Mouse (Mus musculus) small intestine, adult 2 months (tissue): ENCODE measurements around the gene Art3. TPM values are rescaled to one million over a fixed set of nuclear protein-coding genes. Genes with fewer than 3 reads are reported as not detected.
"Not testable (repeated sequence)": the region's sequence is repeated elsewhere in the genome, so short reads cannot be mapped to it uniquely, and the experiment has no call there.

ENCODE experiments used
- H3K27ac ChIP-seq: fragments of 200-500 bp; 2 replicates; pipeline ENCODE4 v1.5.1; 2012; ENCODE audit warnings: low read depth, low read length, control low read depth, inconsistent platforms; ENCODE audit not compliant: insufficient read depth
- H3K27me3 ChIP-seq: fragments of 200-500 bp; 2 replicates; pipeline ENCODE4 v1.6.1; 2012; ENCODE audit warnings: mild to moderate bottlenecking, moderate library complexity, low read length, inconsistent platforms; ENCODE audit not compliant: control insufficient read depth, insufficient read depth
- H3K36me3 ChIP-seq: fragments of 200-500 bp; 2 replicates; pipeline ENCODE4 v1.6.1; 2012; ENCODE audit warnings: mild to moderate bottlenecking, low read length, control low read depth, inconsistent platforms; ENCODE audit not compliant: control insufficient read depth, insufficient read depth
- H3K4me1 ChIP-seq: fragments of 200-500 bp; 2 replicates; pipeline ENCODE4 v1.6.1; 2012; ENCODE audit warnings: low read length, inconsistent platforms, mixed read lengths; ENCODE audit not compliant: control insufficient read depth, insufficient read depth, insufficient read length
- H3K4me3 ChIP-seq: fragments of 200-500 bp; 2 replicates; pipeline ENCODE4 v1.5.1; 2012; ENCODE audit warnings: low read depth, mild to moderate bottlenecking, control low read depth, inconsistent platforms, low read length, moderate library complexity
- CTCF ChIP-seq: fragments of 200-500 bp; IDR thresholded peaks from 2 replicates; pipeline ENCODE4 v1.5.1; 2012; ENCODE audit warnings: low read depth, mild to moderate bottlenecking, control low read depth, inconsistent platforms, low read length, moderate library complexity, mixed read lengths; ENCODE audit not compliant: insufficient replicate concordance, insufficient read length; ENCODE audit errors: extremely low read depth
- POLR2A ChIP-seq: fragments of 200-500 bp; IDR thresholded peaks from 2 replicates; pipeline ENCODE4 v1.6.1; 2012; ENCODE audit warnings: low read depth, mild to moderate bottlenecking, control low read depth, inconsistent platforms, low read length, moderate library complexity
- WGBS: fragments of 180-500 bp; shearing (Covaris S2); methylation state at CpG from one replicate; pipeline ENCODE4 v1.1.7; 2018; 5-methylcytosine and 5-hydroxymethylcytosine counted together
- polyA plus RNA-seq: library from polyadenylated mRNA; depleted of rRNA; stranded (reverse); fragments of >200 nt; gene quantifications from 2 replicates; pipeline ENCODE4 v1.2.3, GENCODE M21; 2012

Gene Art3
- polyA plus RNA-seq, 1 experiment: 1.9 TPM

GRCm38 (mm10) chr5:92340606-92341005 is 9.0 kb downstream of the Art3 start:
- H3K27ac ChIP-seq: no peak overlapping the region
- no peaks in the 10 kb centered on the region for H3K27me3 ChIP-seq
- H3K4me1 ChIP-seq: no peaks in the 10 kb centered on the region
- H3K4me3 ChIP-seq: no peak overlapping the region
- no peaks in the 10 kb centered on the region for H3K36me3 ChIP-seq
- TF ChIP-seq CTCF: no peak
- TF ChIP-seq POLR2A: no peak
- 27% methylated on average over 4 of the region's 4 CpGs for whole genome bisulfite sequencing

GRCm38 (mm10) chr5:92345006-92345405 is 13.4 kb downstream of the Art3 start:
- no peaks in the 10 kb centered on the region for H3K27me3 ChIP-seq
- TF ChIP-seq POLR2A (no peak), CTCF (no peak)
- WGBS: 86% methylated on average over 8 of the region's 8 CpGs

GRCm38 (mm10) chr5:92348794-92349413 is 17.3 kb downstream of the Art3 start, which contains the start of gene Cxcl10:
TSS of gene Cxcl10 (minus strand) at chr5:92348889.
- peak within 1 kb of the TSS; percentile 38 for H3K4me3 ChIP-seq
- no peaks in the 10 kb centered on the region for H3K27me3 ChIP-seq
- H3K4me1 ChIP-seq: peaks cover 19% of the 10 kb centered on the region
- 3% methylated on average over 14 of the region's 14 CpGs for WGBS
- H3K36me3 ChIP-seq: no peaks in the 10 kb centered on the region
- H3K27ac ChIP-seq: peak within 1 kb of the TSS; percentile 58
- TF ChIP-seq CTCF: no peak
- peak; percentile 38; the same call in 1 of the 2 replicates for TF ChIP-seq POLR2A

More at GRCm38 (mm10) chr5:92345006-92345405, 13.4 kb downstream of the Art3 start:
- Histone ChIP-seq H3K4me1 (peaks cover 13% of the 10 kb centered on the region; the same call in 1 of the 2 replicates), H3K36me3 (no peaks in the 10 kb centered on the region), H3K4me3 (no peak overlapping the region), H3K27ac (no peak overlapping the region)

- Histone ChIP-seq H3K27me3 (no peaks in the 10 kb centered on the region), H3K27ac (peak overlapping the region; percentile 58; the same call in 1 of the 2 replicates), H3K4me3 (no peak overlapping the region), H3K4me1 (peaks cover 21% of the 10 kb centered on the region), H3K36me3 (no peaks in the 10 kb centered on the region)
- 63% methylated on average over 7 of the region's 7 CpGs for WGBS
- TF ChIP-seq POLR2A (no peak), CTCF (no peak)
Observed at GRCm38 (mm10) chr5:92349731-92350130, 18.1 kb downstream of the Art3 start.

- H3K27me3 ChIP-seq, H3K36me3 ChIP-seq, H3K4me3 ChIP-seq: not testable (repeated sequence)
- H3K27ac ChIP-seq: peak overlapping the region; percentile 38
- 74% methylated on average over 4 of the region's 4 CpGs for WGBS
- H3K4me1 ChIP-seq: peaks cover 20% of the 10 kb centered on the region
Observed at GRCm38 (mm10) chr5:92352716-92353115, 21.1 kb downstream of the Art3 start.

- H3K4me1 ChIP-seq: peaks cover 14% of the 10 kb centered on the region
- peak overlapping the region; percentile 62 for H3K4me3 ChIP-seq
- H3K27ac ChIP-seq: peak overlapping the region; percentile 77
- no peaks in the 10 kb centered on the region for H3K27me3 ChIP-seq
- TF ChIP-seq POLR2A: no peak; the same call in 1 of the 2 replicates
- H3K36me3 ChIP-seq: no peaks in the 10 kb centered on the region
- 1% methylated on average over 11 of the region's 11 CpGs for WGBS
Observed at GRCm38 (mm10) chr5:92353517-92353916, 21.9 kb downstream of the Art3 start.

GRCm38 (mm10) chr5:92358033-92358432 is 26.4 kb downstream of the Art3 start:
- TF ChIP-seq POLR2A (no peak), CTCF (no peak)
- peaks cover 3% of the 10 kb centered on the region; the same call in 1 of the 2 replicates for H3K36me3 ChIP-seq
- H3K4me1 ChIP-seq: peaks cover 6% of the 10 kb centered on the region
- no peak overlapping the region for H3K27ac ChIP-seq
- WGBS: 14% methylated on average over 12 of the region's 12 CpGs
- no peak overlapping the region for H3K4me3 ChIP-seq
- H3K27me3 ChIP-seq: no peaks in the 10 kb centered on the region
